Mouse (Mus musculus): ENCODE results near the gene Zmat5.

Zmat5 gene

GRCm38 (mm10) chr11:4746733-4747132, 42.3 kb downstream of the Zmat5 start, which contains the start of gene Cabp7:
TSS of gene Cabp7 (minus strand) at chr11:4746778.
- no peak for TF ChIP-seq GATA4 (IDR thresholded peaks at IDR 0.05; ENCODE audit: insufficient replicate concordance, low read length)

DNA sequence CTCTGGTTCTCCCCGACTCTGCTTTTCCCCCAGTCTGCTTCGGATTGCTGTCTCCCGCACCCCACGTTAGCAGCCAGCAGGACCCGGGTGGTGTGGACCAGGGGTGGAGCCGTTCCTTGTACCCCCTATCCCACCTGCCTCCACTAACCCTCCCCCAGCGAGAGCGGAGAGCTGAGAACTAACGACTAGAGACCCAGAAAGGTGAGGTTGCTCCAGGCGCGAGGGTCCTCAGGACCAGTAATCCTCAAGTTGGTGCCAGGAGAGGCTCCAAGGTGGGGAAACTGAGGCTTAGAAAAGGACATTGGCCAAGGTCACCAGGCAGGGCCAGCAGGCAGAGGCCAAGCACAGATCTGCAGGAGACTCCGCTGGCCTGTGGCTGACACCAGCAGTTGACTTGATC, 42.8 kb downstream of the Zmat5 start:
- TF ChIP-seq GATA4 (IDR thresholded peaks at IDR 0.05; ENCODE audit: insufficient replicate concordance, low read length), result no peak

GRCm38 (mm10) chr11:4750263-4750662, 45.8 kb downstream of the Zmat5 start:
- TF ChIP-seq GATA4 (IDR thresholded peaks at IDR 0.05; ENCODE audit: insufficient replicate concordance, low read length), result no peak

- no peak for TF ChIP-seq GATA4 (IDR thresholded peaks at IDR 0.05; ENCODE audit: insufficient replicate concordance, low read length)
Observed at GRCm38 (mm10) chr11:4752836-4753235, 48.4 kb downstream of the Zmat5 start.

- no peak for TF ChIP-seq GATA4 (IDR thresholded peaks at IDR 0.05; ENCODE audit: insufficient replicate concordance, low read length)
Observed at GRCm38 (mm10) chr11:4754036-4754435, 49.6 kb downstream of the Zmat5 start.

DNA sequence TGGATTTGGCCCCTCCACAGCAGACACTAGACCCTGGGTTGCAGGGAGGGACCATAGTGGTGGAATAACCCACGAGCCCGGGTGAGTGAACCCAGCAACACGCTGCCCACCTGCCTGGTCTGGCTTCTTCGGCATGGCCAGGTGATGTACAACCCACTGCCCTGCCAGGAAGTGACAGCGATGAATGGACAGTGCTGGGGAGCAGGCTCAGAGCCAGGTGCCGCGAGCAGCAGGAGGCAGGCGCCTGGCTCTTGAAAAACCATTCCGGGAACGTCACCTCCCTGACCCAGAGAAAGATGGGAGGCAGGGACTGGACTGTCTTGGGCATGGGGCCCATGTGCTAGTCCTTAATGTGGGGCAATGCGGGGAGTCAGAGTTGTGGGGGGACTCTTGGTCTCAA, 50.4 kb downstream of the Zmat5 start:
- TF ChIP-seq GATA4 (IDR thresholded peaks at IDR 0.05; ENCODE audit: insufficient replicate concordance, low read length), result no peak

DNA sequence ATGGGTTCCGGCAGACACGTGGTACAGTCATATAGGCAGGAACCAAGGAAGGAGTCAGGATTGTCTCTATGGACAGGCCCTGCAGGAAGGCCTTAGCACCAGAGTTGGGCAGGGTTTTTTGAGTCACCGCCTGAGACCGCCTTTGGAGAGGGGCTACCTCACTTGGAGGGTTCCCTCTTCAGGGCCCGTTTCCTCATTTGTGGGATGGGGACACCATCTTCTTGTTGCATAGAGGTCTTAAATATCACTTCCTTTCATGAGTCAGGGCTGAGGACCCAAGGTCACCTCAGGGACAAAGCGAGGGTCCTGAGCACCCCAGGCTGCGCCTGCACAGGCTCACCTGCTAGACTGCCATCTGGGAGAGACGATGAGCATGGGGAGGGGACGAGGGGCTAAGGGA, 52.0 kb downstream of the Zmat5 start:
- no peak for TF ChIP-seq GATA4 (IDR thresholded peaks at IDR 0.05; ENCODE audit: insufficient replicate concordance, low read length)

DNA sequence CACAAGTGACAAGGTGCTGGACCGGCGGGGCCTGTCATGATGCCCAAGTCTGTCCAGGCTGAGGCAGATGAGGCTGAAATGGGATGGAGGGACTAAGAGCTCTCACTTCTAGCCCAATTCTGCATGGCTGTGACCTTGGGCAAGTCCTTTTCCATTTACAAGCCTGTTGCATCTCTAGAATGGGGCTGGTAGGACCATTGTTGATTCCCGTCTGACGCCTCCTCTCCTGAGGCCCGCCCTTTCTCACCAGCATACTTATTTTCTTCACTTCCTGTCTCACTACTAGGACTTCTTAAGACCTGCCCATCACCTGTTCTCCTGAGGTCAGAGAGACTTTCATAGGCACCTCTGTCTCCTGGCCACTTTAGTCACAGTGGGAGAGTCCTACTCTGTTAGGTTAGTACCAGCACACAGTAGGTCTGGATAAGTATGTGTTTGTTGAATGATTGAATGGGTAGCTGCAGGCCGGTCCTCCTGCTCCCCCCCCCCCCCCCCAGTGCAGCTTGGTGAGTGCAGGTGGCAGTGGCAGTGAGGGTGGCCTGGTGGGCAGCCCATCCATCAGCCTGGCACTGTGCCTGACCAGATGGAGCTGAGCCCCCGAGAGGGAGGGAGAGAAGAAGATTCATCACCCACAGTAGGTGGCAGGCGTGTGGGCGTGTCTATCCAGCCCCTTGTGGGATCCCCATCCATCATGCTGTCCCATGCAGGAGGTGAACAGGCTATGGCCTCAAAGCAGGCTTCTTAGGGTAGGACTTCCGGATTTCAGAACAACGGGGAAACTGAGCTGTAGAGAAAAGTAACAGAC, 52.7 kb downstream of the Zmat5 start:
- no peak for TF ChIP-seq GATA4 (IDR thresholded peaks at IDR 0.05; ENCODE audit: insufficient replicate concordance, low read length)

GRCm38 (mm10) chr11:4757789-4758158, 53.3 kb downstream of the Zmat5 start:
- no peak for TF ChIP-seq GATA4 (IDR thresholded peaks at IDR 0.05; ENCODE audit: insufficient replicate concordance, low read length)

GRCm38 (mm10) chr11:4760438-4760837, 56.0 kb downstream of the Zmat5 start:
- no peak for TF ChIP-seq GATA4 (IDR thresholded peaks at IDR 0.05; ENCODE audit: insufficient replicate concordance, low read length)

DNA sequence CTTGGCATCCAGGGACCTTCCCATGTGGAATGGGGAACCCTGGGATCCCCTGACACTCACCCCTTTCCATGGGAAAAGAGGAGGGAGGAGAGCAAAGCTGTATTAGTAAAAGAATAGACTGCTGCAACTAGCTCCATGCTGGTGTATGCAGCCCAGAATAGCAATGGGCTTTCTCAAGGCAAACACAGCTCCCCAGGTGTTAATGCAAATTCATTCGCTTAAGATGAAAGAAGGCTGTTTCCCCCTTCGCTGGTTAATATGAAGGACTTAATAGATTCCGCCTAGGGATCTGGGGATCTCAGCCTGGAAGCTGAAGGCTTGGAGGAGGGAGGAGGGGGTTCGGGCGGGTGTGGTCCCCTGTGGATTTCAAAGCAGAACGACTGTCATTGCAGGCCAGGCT, 57.5 kb downstream of the Zmat5 start:
- no peak for TF ChIP-seq GATA4 (IDR thresholded peaks at IDR 0.05; ENCODE audit: insufficient replicate concordance, low read length)

DNA sequence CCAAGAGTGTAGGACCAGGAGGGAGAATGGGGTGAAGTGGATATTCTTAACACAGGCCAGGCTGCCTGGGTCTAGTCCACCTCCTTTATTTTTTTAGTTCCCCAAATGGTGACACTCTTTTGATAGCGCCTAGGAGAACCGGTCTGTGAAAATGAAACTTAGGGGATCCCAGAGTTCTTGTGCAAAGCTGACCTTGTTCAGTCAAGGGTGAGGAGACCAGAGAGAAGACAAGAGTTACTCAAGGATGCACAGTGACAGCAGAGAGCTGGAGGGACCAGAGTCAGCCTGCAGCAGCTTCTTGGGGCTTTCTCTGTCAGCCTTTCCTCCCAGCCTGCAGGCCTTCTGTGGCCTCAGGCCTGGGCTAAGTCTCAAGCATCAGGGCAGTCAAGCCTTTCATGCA, 58.0 kb downstream of the Zmat5 start:
- no peak for TF ChIP-seq GATA4 (IDR thresholded peaks at IDR 0.05; ENCODE audit: insufficient replicate concordance, low read length)

GRCm38 (mm10) chr11:4763631-4764030, 59.2 kb downstream of the Zmat5 start:
- TF ChIP-seq GATA4 (IDR thresholded peaks at IDR 0.05; ENCODE audit: insufficient replicate concordance, low read length), result no peak

DNA sequence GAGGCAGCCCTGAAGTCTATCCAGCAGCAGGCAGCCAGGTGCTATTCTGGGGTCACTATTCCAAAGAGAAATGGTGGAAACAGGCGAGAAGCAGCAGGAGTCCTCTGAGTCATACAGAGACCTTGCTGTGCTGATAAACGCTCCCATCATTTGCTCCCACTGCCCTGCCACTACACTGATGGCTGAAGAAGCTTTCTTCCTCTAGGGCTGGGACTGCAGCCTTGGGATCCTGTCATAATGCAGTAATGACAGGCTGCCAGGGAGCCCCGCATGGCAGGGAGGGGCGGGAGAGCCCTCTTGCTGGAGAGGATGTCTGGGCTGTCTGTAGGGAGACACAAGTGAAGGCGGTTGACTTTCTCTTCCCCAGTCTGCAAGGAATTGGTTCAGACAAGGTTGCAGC, 60.0 kb downstream of the Zmat5 start:
- no peak for TF ChIP-seq GATA4 (IDR thresholded peaks at IDR 0.05; ENCODE audit: insufficient replicate concordance, low read length)

- no peak for TF ChIP-seq GATA4 (IDR thresholded peaks at IDR 0.05; ENCODE audit: insufficient replicate concordance, low read length)
Observed at GRCm38 (mm10) chr11:4768399-4768798, 63.9 kb downstream of the Zmat5 start.

GRCm38 (mm10) chr11:4769293-4769692, 64.8 kb downstream of the Zmat5 start:
- no peak for TF ChIP-seq GATA4 (IDR thresholded peaks at IDR 0.05; ENCODE audit: insufficient replicate concordance, low read length)

GRCm38 (mm10) chr11:4769881-4770280, 65.4 kb downstream of the Zmat5 start:
- TF ChIP-seq GATA4 (IDR thresholded peaks at IDR 0.05; ENCODE audit: insufficient replicate concordance, low read length), result no peak

All from liver, adult (tissue).